Mouse (Mus musculus) frontal cortex, adult 2 months (tissue): ENCODE results near the gene Klrb1a. TPM values are rescaled to one million over a fixed set of nuclear protein-coding genes. Genes with fewer than 3 reads are reported as not detected.

ENCODE experiments used
- DNase-seq, 2 experiments: peaks; one replicate each; pipeline ENCODE4 v3.0.0; 2022; ENCODE audit warnings: low spot score in 1 of 2; ENCODE audit errors: extremely low spot score in 1 of 2
- polyA plus RNA-seq: library from polyadenylated mRNA; depleted of rRNA; stranded (reverse); fragments of >200 nt; gene quantifications from 2 replicates; pipeline ENCODE4 v1.2.3, GENCODE M21; 2012; rRNA removed

Klrb1a gene
- polyA plus RNA-seq, 1 experiment: not detected

GRCm38 (mm10) chr6:128602463-128603201, 20.7 kb downstream of the Klrb1a start:
- peak in 1 of 2 experiments; percentile 37 for DNase-seq

GRCm38 (mm10) chr6:128602026-128602425, 21.3 kb downstream of the Klrb1a start:
- peak in 1 of 2 experiments; percentile 13 for DNase-seq

GRCm38 (mm10) chr6:128599555-128599954, 23.8 kb downstream of the Klrb1a start:
- DNase-seq: peak in 1 of 2 experiments; percentile 14

GRCm38 (mm10) chr6:128598256-128599047, 24.9 kb downstream of the Klrb1a start:
- no peak for DNase-seq

- peak in 1 of 2 experiments; percentile 58 for DNase-seq
These were observed 26.2 kb downstream of the Klrb1a start for GRCm38 (mm10) chr6:128597121-128597522.

DNA sequence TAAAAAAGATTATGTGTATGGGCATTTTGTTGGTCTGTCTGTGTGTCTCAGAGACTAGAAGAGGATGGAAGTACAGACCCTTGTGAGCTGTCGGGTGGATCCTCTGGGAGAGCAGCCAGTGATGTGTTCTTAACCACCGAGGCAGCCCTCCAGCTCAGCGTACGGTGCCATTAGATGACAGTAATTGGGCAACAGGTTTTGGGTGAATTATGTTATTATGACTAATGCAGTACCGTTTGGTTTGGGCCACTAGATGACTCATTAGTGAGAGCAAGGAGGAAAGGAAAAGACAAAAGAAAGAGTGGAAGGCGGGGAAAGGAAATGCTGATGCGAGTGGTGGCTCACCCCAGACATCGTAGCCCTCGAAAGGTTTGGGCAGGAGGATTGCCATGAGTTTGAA, 28.7 kb downstream of the Klrb1a start:
- DNase-seq: no peak

GRCm38 (mm10) chr6:128589426-128589825, 33.9 kb downstream of the Klrb1a start:
- DNase-seq: no peak

GRCm38 (mm10) chr6:128587619-128588018, 35.7 kb downstream of the Klrb1a start:
- no peak for DNase-seq

- DNase-seq: no peak
These were observed 37.6 kb downstream of the Klrb1a start for GRCm38 (mm10) chr6:128585642-128586245.

- no peak for DNase-seq
These were observed 39.2 kb downstream of the Klrb1a start for GRCm38 (mm10) chr6:128584070-128584660.

DNA sequence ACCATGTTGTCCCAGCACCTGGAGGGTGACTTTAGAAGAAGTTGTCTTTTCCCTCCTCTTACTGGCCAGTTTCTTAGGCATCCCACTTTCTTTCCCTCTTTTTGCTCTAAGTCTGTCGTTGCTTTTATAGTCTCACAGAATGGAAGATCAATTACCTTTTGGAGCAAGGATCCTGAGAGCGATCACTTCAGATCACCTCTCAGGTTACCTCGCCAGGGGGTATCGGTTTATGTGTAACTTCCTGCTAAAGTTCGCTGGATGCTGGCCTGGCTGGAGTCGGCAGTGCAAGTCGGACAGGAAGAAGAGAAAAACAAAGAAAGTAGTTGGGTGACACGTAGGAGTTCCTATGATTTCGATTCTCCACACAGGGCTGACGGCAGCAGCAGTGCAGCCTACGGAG, 41.8 kb downstream of the Klrb1a start, which contains the start of gene A2ml1:
Gene A2ml1, minus strand, starts transcription at position 101 of the 400 bp plus-strand sequence.
- DNase-seq: no peak

- DNase-seq: no peak
These were observed 46.0 kb downstream of the Klrb1a start for GRCm38 (mm10) chr6:128577301-128577700.

DNA sequence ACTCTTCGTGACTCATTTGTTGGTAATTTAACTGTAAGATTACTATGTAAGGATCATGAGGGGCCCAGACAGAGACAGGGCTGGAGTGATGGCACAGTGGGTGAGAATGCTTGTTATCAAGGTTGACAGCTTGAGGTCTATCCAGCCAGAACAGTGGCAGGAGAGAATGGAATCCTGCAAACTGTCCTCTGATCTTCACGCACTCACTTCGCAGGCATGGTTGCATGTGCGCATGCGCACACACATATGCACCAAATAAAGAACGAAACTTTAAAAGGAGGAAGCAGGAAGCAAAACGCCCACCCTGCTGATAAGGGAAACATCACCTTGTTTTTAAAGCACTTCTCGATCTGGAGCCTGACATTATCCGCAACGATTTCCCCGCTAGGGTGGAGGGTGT, 56.7 kb downstream of the Klrb1a start:
- DNase-seq: no peak

Other genes with a start within 250 kb of the Klrb1a start
- 1.9 and 2.0 TPM in 2 replicates for gene Tex52, start 248.1 kb downstream of the Klrb1a start, polyA plus RNA-seq
- gene Gm44596, start 248.0 kb downstream of the Klrb1a start, polyA plus RNA-seq: not detected in 2 replicates
- gene Nrip2, start 224.2 kb downstream of the Klrb1a start, polyA plus RNA-seq: 21.2 and 22.7 TPM in 2 replicates
- 27.4 and 28.2 TPM in 2 replicates for gene Itfg2, start 198.6 kb downstream of the Klrb1a start, polyA plus RNA-seq
- gene Fkbp4, start 184.9 kb downstream of the Klrb1a start, polyA plus RNA-seq: 124 and 128 TPM in 2 replicates
- gene Pzp, start 96.8 kb downstream of the Klrb1a start, polyA plus RNA-seq: not detected in 2 replicates
- 16.5 and 18.7 TPM in 2 replicates for gene A2ml1, start 41.9 kb downstream of the Klrb1a start, polyA plus RNA-seq
- gene Clec2h, start 38.9 kb upstream of the Klrb1a start, polyA plus RNA-seq: 0.06 TPM in 1 of 2 replicates, not detected in the other
- 0.15 TPM in 1 of 2 replicates, not detected in the other for gene Klrb1, start 99.5 kb upstream of the Klrb1a start, polyA plus RNA-seq
- 0.08 TPM in 1 of 2 replicates, not detected in the other for gene Klrb1c, start 165.7 kb upstream of the Klrb1a start, polyA plus RNA-seq
- gene Gm44511, start 202.8 kb upstream of the Klrb1a start, polyA plus RNA-seq: not detected in 2 replicates
- not detected in 2 replicates for gene Klrb1b, start 202.8 kb upstream of the Klrb1a start, polyA plus RNA-seq